Mouse (Mus musculus) heart, postnatal 10 days (tissue): ENCODE results near the gene Bpi. TPM values are rescaled to one million over a fixed set of nuclear protein-coding genes. Genes with fewer than 3 reads are reported as not detected.

Experiments used
- DNase-seq, 2 experiments: peaks; one replicate each; pipeline ENCODE4 v3.0.0; 2021
- intact Hi-C: fragments of 180-260 bp; cut with DNase I; formaldehyde crosslinking; loops from one replicate; pipeline ENCODE4 v1.15.1; 2025
- total RNA-seq, 2 experiments: library from RNA; stranded (reverse); gene quantifications; 2 replicates each; pipeline ENCODE4 v1.2.3; 2021

Bpi gene
- total RNA-seq, 2 experiments from 2014 or later: not detected

DNA sequence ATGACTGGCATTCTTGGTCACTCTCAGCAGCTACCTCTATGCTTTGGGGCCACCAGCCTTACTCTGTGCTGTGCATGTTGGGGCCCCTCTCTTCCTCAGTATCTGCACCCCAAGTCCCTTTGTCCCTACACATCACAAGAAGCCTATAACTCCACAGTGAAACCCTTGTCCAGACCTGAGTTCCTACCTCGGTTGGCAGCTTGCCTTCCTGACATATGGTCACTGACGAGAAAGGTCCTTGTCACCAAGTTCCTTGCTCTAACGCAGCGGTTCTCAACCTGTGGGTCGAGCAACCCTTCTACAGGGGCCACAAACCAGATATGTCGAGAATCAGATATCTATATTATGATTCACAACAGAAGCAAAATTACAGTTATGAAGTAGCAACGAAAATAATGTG lies 25.2 kb downstream of the Bpi start:
- intact Hi-C loops: loop anchor here (5.0 kb wide), 1 partner anchor 59 kb away; no protein-coding TSS in a partner anchor
- DNase-seq: no peak

DNA sequence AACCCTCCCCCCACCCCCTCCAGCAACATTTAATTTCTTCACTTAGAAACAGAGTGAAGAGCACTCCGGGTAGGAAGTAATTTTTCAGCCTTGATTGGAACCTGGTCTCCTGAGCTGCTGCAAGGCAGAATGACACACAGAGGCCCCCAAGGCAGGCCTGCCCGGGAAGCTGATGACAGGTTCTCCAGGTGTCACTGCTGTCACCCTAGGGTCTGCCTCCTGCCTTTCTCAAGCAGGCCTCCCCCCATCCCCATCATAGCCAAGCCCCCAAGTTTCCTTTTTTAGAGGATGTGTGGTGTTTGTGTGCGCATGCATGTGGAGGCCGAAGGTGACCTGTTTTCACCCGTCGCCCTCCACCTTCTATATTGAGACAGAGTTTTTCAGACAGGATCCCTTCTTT lies 25.9 kb downstream of the Bpi start:
- intact Hi-C loops: loop anchor here (5.0 kb wide), 1 partner anchor 59 kb away; no protein-coding TSS in a partner anchor
- DNase-seq: no peak

DNA sequence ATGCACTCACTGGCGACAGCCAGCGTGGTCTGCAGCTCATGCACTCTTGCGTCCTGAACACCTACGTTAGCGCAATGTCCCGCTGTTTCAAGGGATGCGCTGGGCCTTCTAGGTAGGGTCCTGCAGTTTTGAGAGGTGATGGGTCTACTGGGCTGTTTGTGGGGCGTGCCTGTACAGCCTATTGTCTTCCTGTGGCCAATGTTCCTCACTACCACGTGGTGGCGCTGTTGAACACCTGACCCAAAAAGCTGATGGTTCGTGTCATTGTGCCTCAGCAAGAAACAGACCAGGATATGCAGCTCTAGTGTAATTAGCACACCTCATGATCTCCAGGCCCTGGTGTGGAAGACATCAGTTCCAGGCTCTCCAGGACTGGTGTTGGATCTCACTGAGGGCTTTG lies 26.7 kb downstream of the Bpi start:
- intact Hi-C loops: loop anchor here (5.0 kb wide), 1 partner anchor 58 kb away; no protein-coding TSS in a partner anchor
- peak; percentile 58 to 77 for DNase-seq

DNA sequence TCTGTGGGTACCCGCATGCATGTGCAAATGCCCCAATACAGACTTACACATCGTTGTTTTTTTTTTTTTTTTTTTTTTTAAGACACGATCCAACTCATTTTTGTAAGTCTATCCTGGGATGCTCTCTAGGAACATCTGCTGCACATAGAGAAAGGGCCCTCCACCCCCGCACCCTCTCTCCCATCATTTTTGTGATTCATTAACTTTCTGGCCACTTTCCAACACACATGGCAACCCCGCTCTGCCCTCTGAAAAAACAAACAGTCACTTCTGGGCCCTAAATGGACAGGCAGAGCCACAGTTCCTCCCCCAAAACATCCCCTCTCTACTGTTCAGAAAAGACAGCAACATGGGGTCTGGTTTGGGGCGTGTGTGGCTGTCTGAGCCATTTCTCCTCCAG lies 27.8 kb downstream of the Bpi start:
- intact Hi-C loops: no loop called here
- DNase-seq: no peak

DNA sequence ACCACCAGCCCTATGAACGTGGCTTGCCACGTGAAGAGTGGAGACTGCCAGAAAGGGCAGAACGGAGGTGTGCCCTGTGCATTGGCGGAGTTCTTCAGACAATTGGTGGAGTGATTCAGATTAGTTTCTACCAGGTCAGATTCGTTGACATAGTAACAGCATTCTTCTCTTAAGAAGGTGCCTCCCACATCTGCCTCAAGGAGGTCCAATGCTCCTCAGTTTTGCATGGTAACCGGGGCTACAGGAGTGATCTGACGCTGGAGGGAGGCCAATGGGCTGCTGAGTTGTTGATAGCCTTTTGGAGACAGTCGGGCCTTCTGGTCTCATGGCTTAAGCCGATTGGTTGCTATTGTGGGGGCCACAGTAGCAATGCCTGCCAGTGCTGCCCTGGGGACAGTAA lies 37.8 kb downstream of the Bpi start:
- intact Hi-C loops: no loop called here
- DNase-seq: peak; percentile 25 to 40

DNA sequence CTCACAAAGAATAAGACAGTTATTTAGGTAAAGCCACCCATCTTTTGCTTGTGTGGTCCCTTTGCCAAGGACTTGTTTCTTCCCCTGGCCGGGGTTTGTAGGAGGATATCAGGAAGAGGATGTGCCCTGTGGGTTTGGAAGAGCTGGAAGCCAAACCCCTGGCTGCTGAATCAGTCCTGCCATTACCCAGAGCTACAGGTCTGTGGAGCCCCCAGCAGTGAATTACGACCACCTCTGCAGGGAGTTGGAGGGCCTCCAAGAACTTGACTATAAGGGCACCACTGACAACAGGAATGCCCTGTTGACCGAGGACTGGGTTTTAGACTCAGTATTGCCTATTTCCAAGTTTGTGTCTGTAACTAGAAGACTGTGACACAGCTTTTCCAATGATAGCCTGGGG lies 41.3 kb downstream of the Bpi start:
- intact Hi-C loops: no loop called here

DNA sequence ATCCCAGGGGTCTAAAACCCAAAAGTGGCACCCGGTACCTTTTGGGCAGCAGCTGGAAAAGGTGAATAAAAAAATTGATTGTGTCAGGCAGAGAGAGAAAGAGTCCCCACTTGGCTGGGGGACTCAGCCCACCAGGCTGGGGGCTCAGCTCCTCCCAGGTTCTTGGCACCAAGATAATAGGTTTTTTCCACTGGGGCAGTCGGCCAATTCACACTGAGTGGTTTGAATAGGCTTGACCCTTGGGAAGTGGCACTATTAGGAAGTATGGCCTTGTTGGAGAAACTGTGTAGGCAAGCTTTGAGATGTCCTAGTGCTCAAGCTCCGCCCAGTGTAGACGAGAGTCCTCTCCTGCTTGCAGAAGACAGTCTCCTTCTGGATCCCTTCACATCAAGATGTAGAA lies 41.8 kb downstream of the Bpi start:
- intact Hi-C loops: no loop called here
- DNase-seq: no peak

More for the DNA sequence above, 41.3 kb downstream of the Bpi start:
- no peak for DNase-seq

DNA sequence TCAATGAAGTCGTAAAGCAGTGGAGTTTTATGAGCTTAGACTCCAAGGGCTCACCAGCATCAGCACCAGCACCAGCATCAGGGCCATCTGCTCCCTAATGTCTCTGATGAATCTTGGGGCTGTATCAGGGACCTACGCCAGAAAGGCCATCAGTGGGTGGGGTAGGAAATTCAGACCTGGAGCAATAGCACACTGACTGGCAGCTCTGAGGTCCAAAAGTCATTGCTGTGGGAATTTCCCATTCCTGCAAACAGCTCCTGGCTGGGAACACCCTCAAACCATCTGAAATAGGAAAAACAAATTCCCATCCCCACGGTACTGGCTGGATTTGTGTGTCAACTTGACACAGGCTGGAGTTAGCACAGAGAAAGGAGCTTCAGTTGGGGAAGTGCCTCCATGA lies 44.9 kb downstream of the Bpi start:
- intact Hi-C loops: no loop called here
- no peak for DNase-seq

DNA sequence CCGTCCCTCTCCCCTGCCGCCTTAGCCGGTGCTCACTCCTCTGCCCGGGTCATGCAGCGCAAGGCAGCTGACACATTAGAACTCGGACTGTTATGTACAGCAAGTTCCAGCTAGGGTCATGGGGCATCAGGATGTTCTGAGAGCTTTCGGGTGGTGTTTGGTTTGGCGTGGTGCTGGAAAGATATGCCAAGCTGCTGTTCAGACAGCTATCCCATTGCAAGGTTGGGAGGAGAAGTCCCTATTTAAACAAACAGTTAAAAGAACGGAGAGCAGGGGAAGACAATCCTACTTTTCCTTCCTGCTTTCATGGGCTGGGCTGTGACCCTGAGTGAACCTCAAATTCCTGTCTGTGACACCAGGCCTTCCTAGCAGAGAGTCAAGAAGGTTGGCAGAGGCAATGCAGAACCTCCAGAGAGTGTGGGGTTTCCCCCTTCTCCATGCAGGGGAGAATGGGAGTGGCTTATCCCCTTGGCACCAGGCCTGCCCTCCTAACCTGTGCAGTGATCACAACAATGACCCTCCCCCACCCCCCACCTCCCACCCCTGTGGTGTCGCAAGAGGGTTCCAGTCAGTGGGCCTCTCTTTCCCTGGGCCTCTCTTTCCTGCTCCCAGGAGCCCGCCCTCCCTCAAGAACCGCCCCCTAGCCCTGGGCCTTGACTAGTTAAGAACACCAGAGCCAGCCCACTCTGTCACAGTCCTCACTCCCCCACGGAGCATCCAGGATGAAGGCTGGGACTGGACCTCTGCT lies 48.2 kb downstream of the Bpi start, which contains the start of gene Lbp:
Gene Lbp, plus strand, starts transcription at position 546 of the 748 bp plus-strand sequence.
- intact Hi-C loops: no loop called here
- peak; percentile 45 to 55 for DNase-seq

DNA sequence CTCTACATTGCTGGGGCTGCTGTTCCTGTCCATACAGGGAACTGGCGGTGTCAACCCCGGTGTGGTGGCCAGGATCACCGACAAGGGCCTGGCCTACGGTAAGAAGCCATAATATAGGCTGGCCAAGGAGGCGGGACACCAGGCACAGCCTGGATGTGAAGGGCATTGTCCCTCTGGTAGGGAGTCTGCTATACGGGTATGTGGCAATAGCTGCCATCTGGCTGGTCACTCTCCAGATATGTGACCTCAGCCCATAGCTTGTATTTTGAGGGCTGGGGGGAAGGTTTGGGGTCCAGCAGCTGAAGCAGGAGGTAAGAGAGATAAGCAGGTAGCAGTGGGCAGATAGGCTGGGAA lies 48.8 kb downstream of the Bpi start:
- intact Hi-C loops: no loop called here
- peak in 1 of 2 experiments; percentile 26 for DNase-seq

DNA sequence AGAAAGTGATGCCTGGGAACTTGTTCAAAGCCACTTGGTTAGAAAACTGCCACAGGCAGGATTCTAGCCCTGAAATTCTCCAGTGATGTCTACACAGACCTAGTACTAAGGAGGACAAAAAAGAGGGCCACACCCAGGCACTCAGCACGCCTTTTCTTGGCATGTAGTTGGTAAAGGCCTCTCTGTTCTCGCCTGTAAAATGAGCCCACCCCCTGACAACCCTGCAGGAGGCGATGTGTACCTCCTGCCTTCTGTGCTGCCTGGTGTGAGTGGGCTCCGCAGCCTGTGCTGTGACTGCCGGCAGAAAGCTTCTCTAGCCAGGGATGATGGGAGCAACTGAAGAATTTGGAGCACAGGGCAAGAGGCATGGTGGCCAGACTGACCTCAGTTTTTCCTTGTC lies 50.4 kb downstream of the Bpi start:
- intact Hi-C loops: no loop called here
- peak in 1 of 2 experiments; percentile 10 for DNase-seq

DNA sequence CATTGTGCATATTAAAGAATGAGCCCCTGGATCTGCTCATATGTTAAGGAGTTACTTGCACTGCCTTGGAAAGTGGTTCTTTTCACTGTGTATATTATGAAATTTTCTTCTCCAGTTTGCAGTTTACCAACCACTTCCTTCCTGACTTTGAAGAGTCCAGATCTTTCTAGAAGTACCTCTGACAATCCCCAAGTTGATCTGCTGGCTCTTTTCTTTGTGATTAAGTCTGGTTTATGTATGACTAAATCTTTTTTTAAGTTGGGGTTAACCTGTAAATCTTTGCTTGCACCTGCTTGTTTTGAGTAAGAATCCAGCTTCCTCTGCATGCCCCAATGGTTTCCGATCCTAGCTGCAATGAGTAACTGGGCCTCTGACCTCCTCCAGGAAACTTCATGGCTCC lies 55.2 kb downstream of the Bpi start:
- intact Hi-C loops: no loop called here
- no peak for DNase-seq

DNA sequence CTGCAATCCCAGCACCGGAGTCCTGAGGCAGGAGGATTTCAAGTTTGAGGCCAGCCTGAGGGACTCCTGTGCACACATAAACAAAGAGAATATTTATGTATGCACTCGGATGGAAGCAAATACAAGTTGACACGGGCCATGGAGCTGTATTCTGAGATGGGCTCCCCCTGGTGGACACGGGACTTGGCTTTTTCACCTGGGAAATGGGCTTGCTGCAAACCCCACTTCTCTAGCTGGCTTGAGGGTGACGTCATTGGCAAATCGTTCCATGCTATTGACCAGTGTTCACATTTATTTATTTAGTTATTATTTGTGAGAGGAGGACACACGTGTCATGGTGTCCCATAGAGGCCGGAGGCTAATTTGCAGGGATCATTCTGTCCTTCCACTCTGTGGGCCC lies 58.5 kb downstream of the Bpi start:
- intact Hi-C loops: no loop called here
- no peak for DNase-seq

DNA sequence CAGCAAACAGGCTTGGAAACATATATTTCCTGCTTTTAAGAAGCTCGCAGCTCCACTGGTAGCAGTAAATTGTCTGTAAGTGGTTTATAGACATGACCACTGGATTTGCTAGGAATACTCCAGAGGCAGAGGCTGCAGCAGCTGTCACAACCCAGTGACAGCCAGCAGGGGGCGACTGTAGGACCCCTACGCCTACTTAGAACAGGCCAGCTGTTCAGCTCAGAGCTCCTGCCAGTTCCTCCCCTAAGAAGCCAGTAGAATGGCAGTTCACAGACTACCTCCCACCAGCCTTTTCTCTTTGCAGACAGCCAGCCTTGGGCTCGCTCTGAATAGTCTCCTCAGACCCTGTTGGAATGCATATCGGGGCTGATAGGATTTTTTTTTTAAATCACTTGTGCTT lies 59.1 kb downstream of the Bpi start:
- DNase-seq: peak; percentile 64 to 77
- intact Hi-C loops: no loop called here

DNA sequence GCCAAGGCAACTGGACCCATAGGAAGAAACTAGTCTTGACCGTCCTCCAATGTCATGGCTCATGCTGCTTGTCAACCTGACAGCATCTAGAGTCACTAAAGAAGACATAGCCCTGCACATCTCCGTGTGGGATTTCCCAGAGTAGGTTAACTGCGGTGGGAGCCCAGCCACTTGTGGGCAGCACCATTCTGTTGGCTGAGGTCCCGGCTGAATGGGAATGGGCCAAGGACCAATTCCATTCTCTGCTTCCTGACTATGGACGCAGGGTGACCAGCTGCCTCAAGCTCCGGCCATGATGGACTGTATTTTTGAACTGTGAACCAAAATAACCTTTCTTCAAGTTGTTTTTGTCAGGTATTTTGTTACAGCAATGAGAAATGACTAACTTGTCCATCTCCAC lies 63.7 kb downstream of the Bpi start:
- intact Hi-C loops: no loop called here
- DNase-seq: no peak

DNA sequence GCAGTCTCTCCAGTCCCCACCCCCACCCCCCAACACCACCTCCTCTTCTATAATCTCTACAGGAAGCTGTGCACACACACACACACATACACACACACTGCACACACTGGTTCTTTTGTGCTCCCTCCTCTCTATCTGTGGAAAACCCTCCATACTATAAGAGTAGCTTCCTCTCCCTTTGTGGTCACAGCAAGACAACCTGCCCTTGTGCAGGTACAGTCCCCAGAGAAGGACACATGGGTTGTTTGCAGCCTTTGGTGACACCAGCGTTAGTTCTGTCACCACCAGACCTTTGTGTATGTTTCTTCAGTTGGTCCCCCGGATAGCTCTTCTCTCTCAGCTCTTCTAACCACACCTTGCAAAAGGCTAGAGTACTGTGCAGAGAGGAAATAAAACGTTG lies 65.0 kb downstream of the Bpi start:
- intact Hi-C loops: no loop called here

DNA sequence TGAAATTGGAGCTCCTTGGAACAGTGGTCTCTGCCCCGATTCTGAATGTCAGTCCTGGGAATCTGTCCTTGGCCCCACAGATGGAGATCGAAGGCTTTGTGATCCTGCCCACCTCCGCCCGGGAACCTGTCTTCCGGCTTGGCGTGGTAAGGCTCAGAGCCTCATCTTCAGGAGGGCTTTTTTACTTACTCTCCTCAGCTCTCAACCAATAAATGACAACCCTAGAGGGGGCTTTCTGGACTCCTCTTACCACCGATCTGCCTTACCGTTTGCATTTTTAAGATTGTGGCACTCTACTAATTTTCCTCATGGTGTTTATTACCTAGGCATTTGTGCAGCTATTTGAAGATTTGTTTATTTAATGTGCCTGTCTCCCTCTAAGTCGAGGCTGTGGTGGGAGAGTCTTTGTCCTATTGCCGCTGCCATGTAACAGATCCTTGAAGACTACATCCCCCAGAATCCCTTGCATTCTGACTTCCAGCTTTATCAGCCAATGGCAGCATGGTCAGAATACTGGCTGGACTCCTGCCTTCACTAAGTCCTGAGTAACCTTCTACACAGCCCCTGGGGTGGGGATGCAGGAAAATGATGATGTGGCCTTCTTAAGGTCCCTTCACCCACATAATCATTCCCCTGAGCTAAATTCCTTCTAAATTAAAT lies 66.8 kb downstream of the Bpi start:
- intact Hi-C loops: no loop called here
- DNase-seq: peak; percentile 48 to 64

More for the DNA sequence above, 65.0 kb downstream of the Bpi start:
- DNase-seq: no peak

DNA sequence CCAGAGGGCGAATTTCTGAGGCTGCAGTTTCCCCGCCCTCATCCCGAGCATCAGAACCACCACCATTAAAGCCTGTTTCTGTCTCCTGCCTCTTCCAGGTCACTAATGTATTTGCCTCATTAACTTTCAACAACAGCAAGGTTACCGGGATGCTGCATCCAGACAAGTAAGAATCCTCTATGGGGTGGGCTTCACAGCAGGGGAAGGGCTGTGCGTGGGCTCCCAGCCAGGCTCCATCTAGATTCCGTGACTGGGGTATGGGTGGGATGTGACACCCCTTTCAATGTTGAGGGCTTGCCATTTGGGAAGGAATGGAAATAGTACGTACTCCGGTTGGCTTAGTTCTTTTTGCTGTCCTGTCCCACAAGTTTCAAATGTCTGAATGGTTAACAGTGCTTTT lies 67.7 kb downstream of the Bpi start:
- intact Hi-C loops: no loop called here
- no peak for DNase-seq
